Mouse (Mus musculus): ENCODE measurements around the gene Golga4.

Golga4 gene

DNA sequence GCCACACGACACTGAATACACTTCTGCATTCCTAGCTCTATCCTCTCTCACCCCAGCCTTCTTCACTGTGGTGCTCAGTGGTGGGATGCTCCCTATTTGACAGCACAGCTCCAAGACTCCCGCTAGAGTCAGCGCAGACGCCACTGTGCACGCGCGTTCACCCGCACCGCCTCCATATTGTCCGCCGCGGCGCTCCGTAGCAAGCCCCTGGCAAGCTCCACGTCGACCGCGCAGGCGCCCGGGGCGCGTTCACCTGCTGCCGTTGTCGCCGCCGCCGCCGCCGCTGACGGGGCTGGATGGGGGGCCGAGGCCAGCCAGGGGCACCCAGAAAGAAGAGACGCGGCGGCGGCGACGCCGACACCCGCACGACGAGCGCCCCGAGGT, at the start of gene Golga4:
Gene Golga4, plus strand, starts transcription at position 248 of the 384 bp plus-strand sequence.
- in situ Hi-C loops (cut with MboI; ENCODE audit: low pct_unique_long_range_greater_than_20kb in 1 of 2, low sequenced_read_pairs in 2 of 2, unreplicated experiment in 1 of 2), result no loop called here

DNA sequence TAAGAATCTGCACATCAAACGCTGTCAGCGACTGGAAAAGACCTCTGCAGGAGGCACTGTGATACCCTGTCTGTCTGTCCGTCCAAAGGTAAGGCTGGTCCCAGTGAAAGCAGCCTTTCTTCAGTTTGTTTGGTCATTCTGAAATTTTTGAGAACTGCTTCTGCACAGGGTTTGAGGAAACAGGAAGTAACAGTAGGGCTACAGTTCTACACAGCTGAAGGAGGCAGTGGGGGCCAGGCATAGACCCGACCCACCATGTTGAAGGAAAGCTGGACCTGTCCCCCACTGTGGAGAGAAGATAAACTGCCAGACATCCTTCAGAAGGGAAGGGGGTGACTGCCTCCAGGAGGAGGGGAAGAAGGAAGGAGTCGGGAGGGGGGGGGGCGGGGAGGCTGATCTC, 49.7 kb upstream of the Golga4 start:
- in situ Hi-C loops (cut with MboI; ENCODE audit: low pct_unique_long_range_greater_than_20kb in 1 of 2, low sequenced_read_pairs in 2 of 2, unreplicated experiment in 1 of 2), result no loop called here

DNA sequence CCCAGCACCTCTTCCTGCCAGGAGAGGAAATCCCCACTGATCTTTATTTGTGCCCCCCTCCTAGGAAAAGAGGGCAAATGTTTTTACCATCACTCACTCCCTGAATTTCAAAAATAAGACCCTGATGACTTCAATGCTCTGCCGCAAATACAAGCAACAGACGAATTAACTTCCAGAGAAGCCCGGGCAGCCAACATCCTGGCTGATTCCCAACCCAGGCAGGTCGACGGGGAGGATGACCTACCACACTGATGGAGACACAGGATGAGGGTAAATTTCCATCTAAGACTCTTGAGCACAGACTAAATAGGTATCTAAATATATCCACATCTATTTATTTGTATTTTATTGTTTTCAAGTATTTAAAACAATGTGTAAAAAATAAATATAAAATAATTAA, 48.0 kb upstream of the Golga4 start:
- in situ Hi-C loops (cut with MboI; ENCODE audit: low pct_unique_long_range_greater_than_20kb in 1 of 2, low sequenced_read_pairs in 2 of 2, unreplicated experiment in 1 of 2), result no loop called here

DNA sequence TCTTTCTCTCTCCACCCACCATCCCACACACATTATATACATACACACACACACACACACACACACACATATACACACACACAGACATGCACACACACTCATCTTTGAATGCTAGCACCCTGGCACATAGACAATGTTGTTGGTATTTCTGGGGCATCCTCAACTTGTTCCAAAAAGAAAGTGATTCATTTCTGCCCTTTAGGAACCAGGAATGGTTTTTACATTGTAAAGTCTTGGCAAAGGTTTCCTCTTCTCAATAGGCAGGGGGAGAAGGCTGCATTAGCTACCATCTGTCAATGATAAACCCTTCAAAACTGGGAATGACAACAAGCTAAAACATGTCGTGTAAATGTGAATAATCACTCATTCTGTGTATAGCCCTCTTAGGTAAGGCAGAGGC, 42.0 kb upstream of the Golga4 start:
- in situ Hi-C loops (cut with MboI; ENCODE audit: low pct_unique_long_range_greater_than_20kb in 1 of 2, low sequenced_read_pairs in 2 of 2, unreplicated experiment in 1 of 2), result no loop called here

DNA sequence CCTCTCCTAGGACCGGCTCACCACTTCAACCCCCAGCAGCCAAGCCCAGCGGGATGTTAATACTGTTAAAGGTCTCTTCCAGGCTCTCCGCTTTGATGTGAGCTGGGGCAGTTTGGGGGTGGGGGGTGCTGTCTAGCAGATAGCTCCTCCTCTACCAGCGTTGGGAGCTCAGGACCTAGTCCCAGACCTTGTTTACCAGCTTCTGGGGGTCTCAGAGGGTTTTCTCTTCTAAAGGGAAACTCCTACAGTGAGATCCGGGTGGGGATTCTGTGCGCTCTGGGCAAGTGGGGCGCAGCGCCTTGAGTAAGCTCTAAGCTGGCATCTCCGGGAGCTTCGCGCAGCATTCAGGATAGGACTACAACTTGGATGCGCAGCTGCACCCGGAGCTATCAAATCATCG, 37.8 kb upstream of the Golga4 start:
- in situ Hi-C loops (cut with MboI; ENCODE audit: low pct_unique_long_range_greater_than_20kb in 1 of 2, low sequenced_read_pairs in 2 of 2, unreplicated experiment in 1 of 2), result no loop called here

DNA sequence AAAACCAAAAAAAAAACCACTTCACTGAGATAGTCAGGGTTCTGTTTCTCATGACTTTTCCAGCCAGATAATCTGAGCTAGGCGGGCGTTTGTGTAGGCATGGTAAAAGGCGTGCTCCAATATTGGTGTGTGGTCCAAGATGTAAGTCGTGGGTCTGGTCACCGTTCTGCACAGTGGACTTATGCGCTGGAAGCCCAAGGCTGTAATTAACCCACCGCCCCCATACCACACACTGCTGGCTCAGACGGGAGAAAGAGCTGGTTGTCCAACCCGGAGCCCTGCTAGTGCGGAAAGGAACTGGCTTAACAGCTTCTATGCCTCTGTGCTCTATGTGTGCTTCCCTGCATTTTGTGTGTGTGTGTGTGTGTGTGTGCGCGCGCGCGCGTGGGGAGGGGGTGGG, 36.8 kb upstream of the Golga4 start:
- in situ Hi-C loops (cut with MboI; ENCODE audit: low pct_unique_long_range_greater_than_20kb in 1 of 2, low sequenced_read_pairs in 2 of 2, unreplicated experiment in 1 of 2), result no loop called here

DNA sequence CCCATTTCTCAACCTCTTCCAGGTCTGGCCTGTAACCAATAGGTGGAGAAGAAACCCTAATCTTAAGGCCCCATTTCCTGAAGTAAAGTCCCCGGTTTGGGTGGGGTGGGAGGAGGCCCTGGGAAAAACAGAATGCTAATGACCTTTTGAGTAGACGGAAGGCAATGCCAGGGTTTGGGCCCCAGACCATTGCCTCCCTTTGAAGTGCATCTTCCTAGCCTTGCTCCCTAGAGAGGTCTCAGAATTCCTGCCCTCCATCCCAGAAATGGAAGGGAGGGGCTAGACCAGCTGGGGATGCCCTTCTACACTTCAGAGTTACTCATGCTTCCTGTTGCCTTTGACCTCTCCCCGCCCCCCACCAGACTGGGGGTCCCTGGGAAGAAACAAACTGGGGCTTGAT, 34.8 kb upstream of the Golga4 start:
- in situ Hi-C loops (cut with MboI; ENCODE audit: low pct_unique_long_range_greater_than_20kb in 1 of 2, low sequenced_read_pairs in 2 of 2, unreplicated experiment in 1 of 2), result no loop called here

DNA sequence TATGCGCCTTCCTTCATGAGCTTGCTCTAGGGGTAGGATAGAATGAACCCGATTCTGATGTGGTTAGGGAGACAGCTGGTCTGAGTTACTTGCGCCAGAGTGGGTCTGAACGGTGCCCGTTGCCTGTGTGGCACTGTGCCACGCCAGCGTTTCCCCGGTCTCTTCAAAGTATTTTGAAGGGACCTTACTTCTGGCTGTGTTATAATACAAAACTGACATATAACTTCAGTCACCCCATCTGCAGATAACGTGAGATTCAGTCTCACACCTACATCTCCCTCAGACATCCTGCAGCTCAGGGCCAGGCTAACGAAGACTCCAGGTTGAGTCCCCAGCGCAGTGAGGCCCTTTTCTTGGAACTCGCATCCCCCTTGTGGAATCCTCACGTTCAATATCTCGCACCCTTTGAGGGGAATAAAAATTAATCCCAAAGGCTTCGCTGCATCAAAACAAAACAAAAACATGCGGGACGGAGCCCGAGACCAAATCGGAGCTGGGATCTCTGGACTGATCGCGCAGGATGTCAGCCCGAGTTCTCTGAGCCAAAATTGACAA, 29.8 kb upstream of the Golga4 start:
- in situ Hi-C loops (cut with MboI; ENCODE audit: low pct_unique_long_range_greater_than_20kb in 1 of 2, low sequenced_read_pairs in 2 of 2, unreplicated experiment in 1 of 2), result loop anchor here (25.0 kb wide), 2 partner anchors 289 to 414 kb away; no protein-coding TSS in a partner anchor

DNA sequence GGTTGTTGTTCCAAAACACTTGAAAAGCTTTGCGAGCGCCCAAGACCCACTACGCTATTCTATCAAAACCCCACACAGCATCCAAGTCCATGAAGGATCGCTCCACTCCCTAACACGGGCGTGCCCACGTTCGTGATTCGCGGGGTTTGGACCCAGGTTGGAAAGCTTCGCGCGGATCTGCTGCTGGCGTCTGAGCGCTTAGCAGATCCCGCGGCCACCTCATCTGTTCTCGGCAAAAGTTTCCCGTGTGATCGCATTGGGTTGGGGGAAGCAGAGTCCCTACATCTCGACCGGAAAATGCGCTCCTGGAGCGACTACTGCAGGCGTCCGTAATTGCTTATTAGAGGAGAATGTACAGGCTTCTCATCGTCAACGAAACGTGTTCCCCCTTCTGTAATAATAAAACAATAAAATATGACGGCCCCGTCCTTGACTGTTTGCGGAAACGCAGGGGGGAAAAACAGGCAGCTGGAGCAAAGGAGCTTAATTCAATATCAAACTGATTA, 29.2 kb upstream of the Golga4 start:
- in situ Hi-C loops (cut with MboI; ENCODE audit: low pct_unique_long_range_greater_than_20kb in 1 of 2, low sequenced_read_pairs in 2 of 2, unreplicated experiment in 1 of 2), result loop anchor here (25.0 kb wide), 2 partner anchors 290 to 415 kb away; no protein-coding TSS in a partner anchor

DNA sequence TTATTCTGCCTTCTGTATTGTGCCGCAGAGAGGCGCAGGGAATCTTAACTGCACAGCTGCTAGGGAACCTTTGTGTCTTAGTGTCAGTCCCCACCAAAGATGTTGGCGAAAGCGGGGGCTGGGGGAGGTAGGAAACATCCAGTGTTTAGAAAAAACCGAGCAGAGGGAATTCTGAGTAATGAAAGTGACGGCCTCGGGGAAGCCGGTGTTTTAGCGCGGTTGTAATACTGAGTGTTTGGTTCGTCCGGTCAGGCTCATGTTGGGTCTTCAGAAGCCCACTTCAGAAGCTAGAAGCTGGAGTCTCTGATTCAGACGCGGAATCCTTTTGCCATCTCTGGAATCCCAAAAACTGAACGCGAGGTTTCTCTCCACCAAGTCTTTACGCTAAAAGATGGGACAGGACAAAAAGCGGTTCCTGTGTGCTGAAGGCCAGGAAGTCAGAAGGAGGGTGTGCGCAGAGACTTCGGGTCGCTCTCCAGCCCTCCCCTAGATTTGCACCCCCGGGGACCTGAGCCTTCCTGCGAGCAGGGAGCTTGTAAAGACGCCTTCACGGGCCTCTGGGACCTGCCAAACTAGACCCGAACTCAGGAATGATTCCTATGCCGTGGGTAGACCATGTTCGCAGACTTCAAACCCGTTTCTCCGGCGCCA, 28.7 kb upstream of the Golga4 start:
- in situ Hi-C loops (cut with MboI; ENCODE audit: low pct_unique_long_range_greater_than_20kb in 1 of 2, low sequenced_read_pairs in 2 of 2, unreplicated experiment in 1 of 2), result loop anchor here (25.0 kb wide), 2 partner anchors 290 to 415 kb away; no protein-coding TSS in a partner anchor

DNA sequence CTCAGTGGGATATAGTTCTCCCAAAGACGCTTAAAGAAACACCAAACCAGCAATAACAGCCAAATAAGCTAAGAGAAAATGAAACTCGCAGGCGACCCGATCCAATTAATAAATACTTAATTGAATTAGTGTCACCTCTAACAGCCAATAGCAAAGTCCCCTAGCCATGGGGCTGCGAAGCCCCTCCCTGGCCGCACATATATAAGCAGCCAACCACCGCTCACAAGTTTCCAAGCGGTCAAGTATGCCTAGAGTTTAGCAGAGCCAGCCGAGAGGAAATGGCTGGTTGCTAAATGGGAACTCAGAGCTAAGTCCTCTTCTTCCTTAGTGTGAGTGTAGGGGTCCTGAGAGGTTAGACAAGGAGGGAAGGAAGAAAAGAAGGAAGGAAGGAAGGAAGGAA, 28.1 kb upstream of the Golga4 start, which contains the start of gene Eomes:
Gene Eomes, plus strand, starts transcription at position 252 of the 400 bp plus-strand sequence.
- in situ Hi-C loops (cut with MboI; ENCODE audit: low pct_unique_long_range_greater_than_20kb in 1 of 2, low sequenced_read_pairs in 2 of 2, unreplicated experiment in 1 of 2), result loop anchor here (25.0 kb wide), 2 partner anchors 291 to 416 kb away; no protein-coding TSS in a partner anchor

DNA sequence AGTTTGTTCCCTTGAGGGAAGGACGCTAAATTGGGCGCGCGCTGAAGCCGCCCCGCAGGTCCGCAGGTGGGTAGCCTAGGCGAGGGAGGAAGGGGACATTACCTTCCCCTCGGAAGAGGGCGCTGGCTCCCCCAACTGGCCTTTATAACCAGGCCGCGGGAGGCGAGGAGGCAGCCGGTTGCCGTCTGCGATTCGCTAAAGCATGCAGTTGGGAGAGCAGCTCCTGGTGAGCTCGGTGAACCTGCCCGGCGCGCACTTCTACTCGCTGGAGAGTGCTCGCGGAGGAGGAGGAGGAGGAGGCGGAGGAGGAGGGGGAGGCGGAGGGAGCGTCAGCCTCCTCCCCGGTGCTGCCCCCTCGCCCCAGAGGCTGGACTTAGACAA, 27.6 kb upstream of the Golga4 start:
- in situ Hi-C loops (cut with MboI; ENCODE audit: low pct_unique_long_range_greater_than_20kb in 1 of 2, low sequenced_read_pairs in 2 of 2, unreplicated experiment in 1 of 2), result loop anchor here (25.0 kb wide), 2 partner anchors 291 to 416 kb away; no protein-coding TSS in a partner anchor

DNA sequence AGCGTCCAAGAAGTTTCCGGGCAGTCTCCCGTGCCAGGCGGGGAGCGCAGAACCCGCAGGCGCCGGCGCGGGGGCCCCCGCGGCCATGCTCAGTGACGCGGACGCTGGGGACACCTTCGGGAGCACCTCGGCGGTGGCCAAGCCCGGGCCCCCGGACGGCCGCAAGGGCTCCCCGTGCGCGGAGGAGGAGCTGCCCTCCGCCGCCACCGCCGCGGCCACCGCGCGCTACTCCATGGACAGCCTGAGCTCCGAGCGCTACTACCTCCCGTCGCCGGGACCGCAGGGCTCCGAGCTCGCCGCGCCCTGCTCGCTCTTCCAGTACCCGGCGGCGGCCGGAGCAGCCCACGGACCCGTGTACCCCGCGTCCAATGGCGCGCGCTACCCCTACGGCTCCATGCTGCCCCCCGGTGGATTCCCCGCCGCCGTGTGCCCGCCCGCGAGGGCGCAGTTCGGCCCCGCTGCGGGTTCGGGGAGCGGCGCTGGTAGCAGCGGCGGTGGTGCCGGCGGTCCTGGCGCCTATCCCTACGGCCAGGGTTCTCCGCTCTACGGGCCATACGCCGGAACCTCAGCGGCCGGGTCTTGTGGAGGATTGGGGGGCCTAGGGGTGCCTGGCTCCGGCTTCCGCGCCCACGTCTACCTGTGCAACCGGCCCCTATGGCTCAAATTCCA, 27.1 kb upstream of the Golga4 start:
- in situ Hi-C loops (cut with MboI; ENCODE audit: low pct_unique_long_range_greater_than_20kb in 1 of 2, low sequenced_read_pairs in 2 of 2, unreplicated experiment in 1 of 2), result loop anchor here (25.0 kb wide), 2 partner anchors 292 to 417 kb away; no protein-coding TSS in a partner anchor

DNA sequence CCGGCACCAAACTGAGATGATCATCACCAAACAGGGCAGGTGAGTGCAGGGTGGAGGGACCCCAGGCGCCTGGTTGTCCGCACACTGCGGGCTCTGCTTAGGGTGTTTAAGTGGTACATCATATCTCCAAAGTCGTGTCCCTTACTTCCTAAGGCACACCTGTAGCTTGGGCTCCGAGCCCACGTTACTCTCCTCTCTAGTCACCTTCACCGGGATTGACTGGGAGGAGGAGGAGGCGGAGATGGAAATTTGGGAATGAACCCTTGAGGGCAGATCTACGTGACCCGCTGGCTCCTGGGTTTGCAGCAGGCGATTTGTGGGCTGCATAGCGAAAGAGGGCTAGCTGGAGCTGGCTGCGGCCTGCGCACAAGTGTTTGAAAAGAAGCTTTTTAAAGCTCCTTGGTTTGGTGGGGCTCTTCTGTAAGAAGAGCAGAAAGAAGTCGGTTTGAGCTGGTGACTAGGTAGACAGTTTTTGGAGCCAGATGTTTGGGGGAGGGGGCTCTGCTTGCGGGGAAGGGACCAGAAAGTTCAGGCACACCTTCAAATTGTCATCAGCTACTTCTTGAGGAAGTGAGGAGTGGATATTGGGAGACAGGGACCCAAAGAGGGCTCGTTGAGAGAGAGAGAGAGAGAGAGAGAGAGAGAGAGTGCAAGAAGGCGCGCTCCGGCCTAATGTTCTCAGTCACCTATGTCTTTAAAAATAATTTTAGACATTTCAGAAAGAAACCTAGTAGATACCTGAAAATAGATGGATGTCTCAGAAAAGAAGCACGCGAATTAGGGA, 26.4 kb upstream of the Golga4 start:
- in situ Hi-C loops (cut with MboI; ENCODE audit: low pct_unique_long_range_greater_than_20kb in 1 of 2, low sequenced_read_pairs in 2 of 2, unreplicated experiment in 1 of 2), result loop anchor here (5.0 to 25.0 kb wide), 3 partner anchors 82 to 417 kb away; no protein-coding TSS in a partner anchor

DNA sequence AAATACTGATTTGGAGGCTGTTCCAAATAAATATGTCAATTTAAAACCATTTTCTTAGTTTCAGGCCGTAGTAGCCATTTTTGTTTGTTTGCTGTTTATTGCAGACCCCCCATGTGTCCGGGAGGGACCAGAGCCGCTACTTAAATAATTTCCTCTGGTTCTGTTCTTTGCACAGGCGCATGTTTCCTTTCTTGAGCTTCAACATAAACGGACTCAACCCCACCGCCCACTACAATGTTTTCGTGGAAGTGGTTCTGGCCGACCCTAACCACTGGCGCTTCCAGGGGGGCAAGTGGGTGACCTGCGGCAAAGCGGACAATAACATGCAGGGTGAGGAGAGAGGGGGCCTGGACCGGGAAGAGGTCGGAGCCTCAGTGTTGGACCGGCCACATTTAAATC, 25.8 kb upstream of the Golga4 start:
- in situ Hi-C loops (cut with MboI; ENCODE audit: low pct_unique_long_range_greater_than_20kb in 1 of 2, low sequenced_read_pairs in 2 of 2, unreplicated experiment in 1 of 2), result loop anchor here (5.0 to 25.0 kb wide), 3 partner anchors 83 to 418 kb away; no protein-coding TSS in a partner anchor

DNA sequence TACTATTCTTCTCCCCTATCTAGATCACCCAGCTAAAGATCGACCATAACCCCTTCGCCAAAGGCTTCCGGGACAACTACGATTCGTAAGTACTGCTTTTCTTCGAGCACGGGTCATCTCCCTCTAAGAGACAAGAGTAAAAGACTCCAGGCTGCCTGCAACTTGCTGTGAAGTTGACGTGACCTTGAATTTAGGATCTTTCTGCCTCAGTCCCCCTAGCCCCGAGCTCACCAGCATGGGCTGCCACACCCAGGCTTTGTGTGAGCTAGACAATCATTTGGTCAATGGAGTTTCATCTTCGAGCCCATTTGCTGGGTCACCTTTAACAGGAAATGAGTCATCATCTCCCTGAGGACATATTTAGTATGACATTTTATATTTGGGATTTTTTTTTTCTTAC, 23.9 kb upstream of the Golga4 start:
- in situ Hi-C loops (cut with MboI; ENCODE audit: low pct_unique_long_range_greater_than_20kb in 1 of 2, low sequenced_read_pairs in 2 of 2, unreplicated experiment in 1 of 2), result loop anchor here (5.0 to 25.0 kb wide), 3 partner anchors 85 to 420 kb away; no protein-coding TSS in a partner anchor

DNA sequence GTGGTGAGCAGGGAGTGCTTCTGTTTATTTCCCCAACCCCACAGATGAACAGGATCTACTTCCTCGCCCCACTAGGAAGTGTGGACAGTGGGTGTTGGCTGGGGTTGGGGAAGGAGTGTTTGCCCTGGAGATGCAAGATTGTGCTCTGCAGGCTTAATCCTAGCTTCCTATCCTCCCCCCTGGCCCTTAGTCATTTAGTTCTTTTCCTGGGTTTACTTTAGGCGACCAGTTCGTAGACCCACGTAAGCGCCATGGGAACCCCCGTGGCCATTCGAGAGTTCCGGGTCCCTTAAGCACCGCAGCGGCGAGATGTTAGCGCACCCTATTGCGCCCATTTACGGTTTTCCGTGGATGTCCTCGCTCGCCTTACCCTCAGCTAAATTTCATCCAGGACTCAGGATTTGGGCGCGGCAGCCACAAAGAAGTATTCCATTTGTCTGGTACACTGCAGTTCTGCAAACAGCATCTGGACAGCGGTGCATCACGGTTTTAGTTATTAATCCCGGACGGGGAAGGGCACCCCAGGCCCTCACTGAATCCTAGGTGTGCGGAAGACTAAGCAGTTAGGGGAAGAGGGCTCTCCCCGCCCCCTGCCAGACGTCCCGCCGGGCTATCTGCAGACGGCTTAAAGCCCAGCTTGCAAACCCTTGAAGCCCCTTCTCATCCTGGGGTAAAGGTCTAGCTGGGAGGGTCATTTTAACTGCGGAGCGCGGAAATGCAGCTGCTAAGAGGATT, 19.5 kb upstream of the Golga4 start:
- in situ Hi-C loops (cut with MboI; ENCODE audit: low pct_unique_long_range_greater_than_20kb in 1 of 2, low sequenced_read_pairs in 2 of 2, unreplicated experiment in 1 of 2), result loop anchor here (25.0 kb wide), 2 partner anchors 299 to 424 kb away; no protein-coding TSS in a partner anchor

DNA sequence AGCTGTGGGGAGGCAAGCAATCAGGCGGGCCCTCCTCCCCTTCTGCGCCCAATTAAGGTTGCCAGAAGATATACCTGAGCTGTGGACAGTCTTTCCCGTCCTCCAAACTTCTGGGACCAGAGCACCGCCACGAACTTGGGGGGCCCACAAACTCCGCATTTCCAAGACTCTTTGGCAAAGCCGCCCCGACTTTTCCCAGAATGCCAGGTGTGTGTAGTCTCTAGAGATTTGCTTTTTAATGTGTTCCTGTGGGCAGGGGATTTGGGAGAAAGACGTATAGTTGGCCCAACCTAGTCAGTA, 19.0 kb upstream of the Golga4 start:
- in situ Hi-C loops (cut with MboI; ENCODE audit: low pct_unique_long_range_greater_than_20kb in 1 of 2, low sequenced_read_pairs in 2 of 2, unreplicated experiment in 1 of 2), result loop anchor here (25.0 kb wide), 2 partner anchors 300 to 425 kb away; no protein-coding TSS in a partner anchor
